Mouse (Mus musculus) kidney, adult 2 months (tissue): ENCODE data around the gene Pnma1. TPM values are rescaled to one million over a fixed set of nuclear protein-coding genes. Genes with fewer than 3 reads are reported as not detected.
"Not testable (repeated sequence)": the region's sequence is repeated elsewhere in the genome, so short reads cannot be mapped to it uniquely, and the experiment has no call there.

Experiments used
- DNase-seq: peaks from one replicate; pipeline ENCODE4 v3.0.0; 2021
- H3K27ac ChIP-seq: fragments of 200-500 bp; 2 replicates; pipeline ENCODE4 v1.5.1; 2012; ENCODE audit warnings: low read depth, low read length, control low read depth, inconsistent platforms; ENCODE audit not compliant: insufficient read depth
- H3K27me3 ChIP-seq: fragments of 200-500 bp; replicated peaks from 2 replicates; pipeline ENCODE4 v1.6.1; 2012; ENCODE audit warnings: mild to moderate bottlenecking, moderate library complexity, low read length, inconsistent platforms; ENCODE audit not compliant: control insufficient read depth, insufficient read depth
- H3K36me3 ChIP-seq: fragments of 200-500 bp; 2 replicates; pipeline ENCODE4 v1.6.1; 2012; ENCODE audit warnings: mild to moderate bottlenecking, moderate library complexity, low read length, inconsistent platforms; ENCODE audit not compliant: control insufficient read depth, insufficient read depth
- H3K4me1 ChIP-seq: fragments of 200-500 bp; 2 replicates; pipeline ENCODE4 v1.6.1; 2011; ENCODE audit warnings: low read length; ENCODE audit not compliant: control insufficient read depth, insufficient read depth
- H3K4me3 ChIP-seq: fragments of 200-500 bp; 2 replicates; pipeline ENCODE4 v1.5.1; 2011; ENCODE audit warnings: mild to moderate bottlenecking, low read depth, low read length, control low read depth; ENCODE audit not compliant: insufficient read depth
- CTCF ChIP-seq: fragments of 200-500 bp; conservative IDR thresholded peaks from 2 replicates; pipeline ENCODE4 v1.5.1; 2011; ENCODE audit warnings: low read depth, mild to moderate bottlenecking, control low read depth, low read length, moderate library complexity, mixed read lengths; ENCODE audit not compliant: insufficient read depth, insufficient read length
- POLR2A ChIP-seq: fragments of 200-500 bp; IDR thresholded peaks from one replicate; pipeline ENCODE4 v1.6.1; 2011; ENCODE audit warnings: low read depth, low read length, control low read depth
- WGBS: fragments of 180-500 bp; shearing (Covaris S2); methylation state at CpG from one replicate; pipeline ENCODE4 v1.1.7; 2018; 5-methylcytosine and 5-hydroxymethylcytosine counted together
- polyA plus RNA-seq: library from polyadenylated mRNA; depleted of rRNA; stranded (reverse); fragments of >200 nt; gene quantifications from 2 replicates; pipeline ENCODE4 v1.2.3, GENCODE M21; 2012

The Pnma1 gene
- polyA plus RNA-seq, 1 experiment = not detected

DNA sequence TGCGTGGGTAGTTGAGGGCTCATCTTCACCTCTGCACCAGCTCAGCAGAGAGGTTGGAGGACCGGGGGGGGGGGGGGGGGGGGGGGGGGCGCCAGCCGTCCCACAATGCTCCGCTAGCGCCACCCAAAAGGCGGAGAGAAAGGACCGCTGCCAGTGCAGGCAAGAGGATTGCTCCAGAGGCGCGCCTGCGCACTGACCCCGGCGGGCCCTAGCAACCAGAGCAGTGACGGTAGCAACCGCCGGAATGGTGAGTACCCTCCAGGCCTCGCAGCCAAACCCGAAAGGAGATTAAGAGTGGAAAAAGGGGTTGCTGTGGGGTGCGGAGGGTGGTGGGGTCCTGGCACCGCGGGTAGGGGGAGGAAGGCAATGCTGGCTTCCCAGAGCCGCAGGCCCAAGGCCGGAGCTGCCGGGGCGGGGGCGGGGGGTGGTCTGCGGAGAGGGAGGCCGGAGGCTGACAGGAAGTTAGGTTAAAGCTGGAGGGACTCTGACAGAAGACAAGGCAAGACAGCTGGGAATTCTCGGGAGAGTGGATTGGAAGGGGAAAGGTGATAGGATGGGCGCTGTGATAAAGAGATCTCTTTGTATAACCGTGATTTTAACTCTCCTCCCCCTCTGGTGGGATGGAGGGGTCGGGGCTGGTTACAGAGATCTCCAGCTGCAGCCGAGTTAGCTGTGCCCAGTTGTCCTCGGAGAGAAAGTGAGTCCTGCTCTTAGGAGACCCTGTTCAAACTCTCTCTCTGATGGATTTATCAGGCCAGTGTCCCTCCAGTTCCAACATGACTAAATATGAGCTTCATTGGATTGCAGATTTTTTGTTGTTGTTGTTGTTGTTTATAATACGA is 33.9 kb downstream of the Pnma1 start, which contains the start of gene Dnal1:
Gene Dnal1 (plus strand): TSS at position 214 of the 842 bp plus-strand sequence.
- Histone ChIP-seq H3K27me3 (no peaks in the 10 kb centered on the region), H3K36me3 (no peaks in the 10 kb centered on the region), H3K4me3 (peak within 1 kb of the TSS; percentile 96), H3K4me1 (peaks cover 6% of the 10 kb centered on the region; the same call in 1 of the 2 replicates), H3K27ac (peak within 1 kb of the TSS; percentile 9; the same call in 1 of the 2 replicates)
- TF ChIP-seq POLR2A (no peak), CTCF (no peak)
- 3% methylated on average over 32 of the region's 35 CpGs for WGBS
- peak; percentile 94 for DNase-seq

DNA sequence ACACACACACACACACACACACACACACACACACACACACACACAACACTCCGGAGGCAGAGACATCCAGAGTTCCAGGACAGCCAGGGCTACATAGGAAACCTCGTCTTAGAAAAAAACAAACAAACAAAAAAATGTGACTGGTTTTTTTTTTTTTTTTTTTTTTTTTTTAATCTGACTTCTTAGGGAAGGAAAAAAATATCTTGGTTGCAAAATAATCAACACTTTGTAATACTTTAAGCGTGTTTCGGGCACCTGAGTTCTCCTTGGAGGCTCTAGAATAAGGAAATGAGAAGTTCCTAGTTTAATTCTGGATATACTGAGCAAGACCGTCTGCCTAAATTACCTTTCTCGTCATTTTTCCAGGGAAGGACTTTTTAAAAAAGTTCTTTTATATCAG is 34.6 kb downstream of the Pnma1 start:
- 27% methylated on average over 6 of the region's 6 CpGs for WGBS
- H3K4me3 ChIP-seq = no peak overlapping the region
- TF ChIP-seq CTCF = no peak
- TF ChIP-seq POLR2A = no peak
- no peaks in the 10 kb centered on the region for H3K27me3 ChIP-seq
- H3K4me1 ChIP-seq = peaks cover 6% of the 10 kb centered on the region; the same call in 1 of the 2 replicates
- H3K36me3 ChIP-seq = no peaks in the 10 kb centered on the region
- no peak for DNase-seq
- no peak overlapping the region for H3K27ac ChIP-seq

DNA sequence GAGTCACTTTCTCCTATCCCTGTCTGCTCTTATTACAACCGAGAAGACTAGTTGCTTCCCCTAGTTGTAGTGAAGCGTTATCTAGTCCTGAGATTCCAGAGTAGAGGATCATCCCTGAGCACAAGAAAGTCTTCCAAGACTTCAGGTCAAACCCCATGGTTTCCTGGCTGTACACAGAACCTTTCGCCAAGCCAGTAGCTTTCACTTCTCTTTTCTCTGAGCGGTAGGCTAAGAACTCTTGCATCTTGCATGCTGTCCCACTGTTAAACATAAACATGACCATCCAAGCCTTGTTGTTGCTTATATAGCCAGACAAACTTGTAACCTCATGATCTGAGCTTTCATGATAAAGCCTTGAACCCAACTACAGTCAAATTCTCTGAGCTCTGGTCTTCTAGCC is 37.5 kb downstream of the Pnma1 start:
- H3K4me1 ChIP-seq = peaks cover 6% of the 10 kb centered on the region; the same call in 1 of the 2 replicates
- WGBS = 92% methylated on average over 4 of the region's 4 CpGs
- H3K27me3 ChIP-seq = no peaks in the 10 kb centered on the region
- TF ChIP-seq CTCF (no peak), POLR2A (no peak)
- H3K27ac ChIP-seq = no peak overlapping the region
- no peak for DNase-seq
- H3K36me3 ChIP-seq = no peaks in the 10 kb centered on the region
- H3K4me3 ChIP-seq = no peak overlapping the region

DNA sequence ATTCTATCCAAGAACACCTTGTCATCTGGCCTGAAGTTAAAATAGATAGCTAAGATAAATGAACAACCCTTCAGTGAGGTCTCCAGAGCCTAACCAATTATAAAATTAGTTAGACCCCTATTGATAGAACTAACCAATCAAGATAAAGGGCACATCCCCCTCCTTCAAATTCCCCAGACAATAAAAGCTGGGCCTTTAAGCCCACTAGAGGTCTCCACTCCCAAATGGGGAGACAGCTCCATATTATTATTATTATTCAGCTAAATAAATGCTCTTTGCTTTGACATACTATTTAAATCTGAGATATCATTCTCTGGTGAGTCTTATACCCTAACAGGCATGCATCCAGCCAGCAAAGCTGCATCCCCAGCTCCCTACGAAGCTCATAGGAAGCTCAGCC is 38.4 kb downstream of the Pnma1 start:
- no peak overlapping the region for H3K27ac ChIP-seq

DNA sequence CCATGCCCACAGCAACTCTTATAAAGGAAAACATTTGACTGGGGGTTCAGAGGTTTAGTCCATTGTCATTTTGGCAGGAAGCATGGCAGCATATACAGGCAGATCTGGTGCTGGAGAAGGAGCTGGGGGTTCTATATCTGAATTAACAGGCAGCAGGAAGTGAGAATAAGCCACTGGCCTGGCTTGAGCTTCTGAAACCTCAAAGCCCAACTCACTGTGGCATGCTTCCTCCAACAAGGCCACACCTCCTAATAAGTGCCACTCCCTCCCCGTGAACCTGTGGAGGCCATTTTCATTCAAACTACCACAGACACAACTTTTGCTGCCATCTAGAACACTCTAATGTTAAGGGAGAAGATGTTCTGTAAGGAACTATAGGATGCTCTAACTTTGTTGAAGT is 40.6 kb downstream of the Pnma1 start:
- Histone ChIP-seq H3K36me3 (no peaks in the 10 kb centered on the region), H3K27ac (no peak overlapping the region), H3K27me3 (no peaks in the 10 kb centered on the region), H3K4me3 (no peak overlapping the region), H3K4me1 (no peaks in the 10 kb centered on the region)
- TF ChIP-seq POLR2A = no peak
- no peak for TF ChIP-seq CTCF
- DNase-seq = no peak
- 72% methylated on average over 1 of the region's 1 CpGs for WGBS

More for the DNA sequence above, 38.4 kb downstream of the Pnma1 start:
- no peaks in the 10 kb centered on the region for H3K36me3 ChIP-seq
- peaks cover 2% of the 10 kb centered on the region; the same call in 1 of the 2 replicates for H3K4me1 ChIP-seq
- no peak overlapping the region for H3K4me3 ChIP-seq
- DNase-seq = no peak
- no peaks in the 10 kb centered on the region for H3K27me3 ChIP-seq
- no peak for TF ChIP-seq POLR2A
- TF ChIP-seq CTCF = no peak
- WGBS = 75% methylated on average over 1 of the region's 1 CpGs

DNA sequence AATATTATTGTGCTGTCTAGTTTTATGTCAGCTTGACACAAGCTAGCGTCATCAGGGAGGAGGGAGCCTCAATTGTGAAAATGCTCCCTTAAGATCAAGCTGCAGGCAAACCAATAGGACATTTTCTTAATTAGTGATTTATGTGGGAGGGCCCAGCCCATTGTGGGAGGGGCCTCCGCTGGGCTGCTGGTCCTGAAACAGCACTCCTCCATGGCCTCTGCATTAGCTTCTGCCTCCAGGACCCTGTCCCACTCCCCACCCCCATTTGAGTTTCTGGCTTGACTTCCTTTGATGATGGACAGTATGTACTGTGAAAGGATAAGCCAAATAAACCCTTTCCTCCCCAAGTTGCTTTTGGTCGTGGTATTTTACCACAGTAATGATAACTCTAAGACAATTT is 41.3 kb downstream of the Pnma1 start:
- TF ChIP-seq CTCF = no peak
- no peak for TF ChIP-seq POLR2A
- no peaks in the 10 kb centered on the region for H3K27me3 ChIP-seq
- no peak for DNase-seq

DNA sequence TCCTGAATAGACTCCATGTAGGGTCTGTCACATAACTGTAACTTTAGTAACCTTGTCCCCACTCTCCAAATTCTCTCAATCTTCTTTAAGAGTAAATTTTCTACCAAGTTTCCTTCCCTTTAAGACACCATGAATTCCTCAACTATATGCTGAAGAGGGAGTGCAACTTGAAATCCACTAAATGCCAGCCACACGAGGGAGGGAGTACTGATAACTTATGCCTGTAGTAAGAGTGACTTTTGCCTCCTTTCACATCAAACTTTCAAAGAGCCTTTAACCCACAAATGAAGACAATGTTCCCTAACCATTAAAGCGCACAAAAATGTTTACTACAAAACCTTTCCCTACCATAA is 46.8 kb downstream of the Pnma1 start:
- H3K27ac ChIP-seq = no peak overlapping the region; the same call in 1 of the 2 replicates
- no peaks in the 10 kb centered on the region for H3K36me3 ChIP-seq
- TF ChIP-seq POLR2A (no peak), CTCF (no peak)
- H3K4me1 ChIP-seq = no peaks in the 10 kb centered on the region; the same call in 1 of the 2 replicates
- no peak for DNase-seq
- no peaks in the 10 kb centered on the region for H3K27me3 ChIP-seq
- peak overlapping the region; percentile 45 for H3K4me3 ChIP-seq
- 57% methylated on average over 2 of the region's 2 CpGs for WGBS

More for the DNA sequence above, 41.3 kb downstream of the Pnma1 start:
- no peaks in the 10 kb centered on the region for H3K4me1 ChIP-seq
- no peak overlapping the region for H3K4me3 ChIP-seq
- no peaks in the 10 kb centered on the region for H3K36me3 ChIP-seq
- H3K27ac ChIP-seq = no peak overlapping the region
- WGBS = 74% methylated on average over 3 of the region's 3 CpGs

DNA sequence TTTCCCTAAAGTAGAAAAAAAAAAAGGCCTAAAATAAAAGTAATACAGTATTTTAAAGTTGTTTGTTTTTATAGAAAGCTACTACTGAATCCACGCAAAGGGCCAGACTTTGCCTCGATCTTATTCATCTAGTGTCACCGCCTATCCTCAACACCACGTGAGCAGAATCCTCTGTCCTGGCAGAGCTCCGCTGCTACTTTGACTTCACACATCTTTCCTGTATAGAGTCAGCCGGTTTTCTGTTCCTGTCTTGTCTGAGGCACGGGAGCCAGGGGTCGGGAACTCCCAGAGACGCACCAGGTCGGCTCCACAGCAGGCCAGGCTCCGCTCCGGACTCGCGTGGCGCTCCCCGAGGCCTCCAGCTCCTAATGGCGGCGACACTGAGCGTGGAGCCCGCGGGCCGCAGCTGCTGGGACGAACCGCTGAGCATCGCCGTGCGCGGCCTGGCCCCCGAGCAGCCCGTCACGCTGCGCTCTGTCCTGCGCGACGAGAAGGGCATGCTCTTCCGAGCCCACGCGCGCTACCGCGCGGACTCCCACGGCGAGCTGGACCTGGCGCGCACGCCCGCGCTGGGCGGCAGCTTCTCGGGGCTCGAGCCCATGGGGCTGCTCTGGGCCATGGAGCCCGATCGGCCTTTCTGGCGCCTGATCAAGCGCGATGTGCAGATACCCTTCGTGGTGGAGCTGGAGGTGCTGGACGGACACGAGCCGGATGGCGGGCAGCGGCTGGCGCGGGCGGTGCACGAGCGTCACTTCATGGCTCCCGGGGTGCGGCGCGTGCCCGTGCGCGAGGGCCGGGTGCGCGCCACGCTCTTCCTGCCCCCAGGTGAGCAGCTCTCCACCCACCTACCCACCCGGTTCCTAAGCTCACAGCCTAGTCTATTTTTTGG is 47.4 kb downstream of the Pnma1 start, which contains the start of gene Acot6:
Gene Acot6 (plus strand): TSS at position 51 of the 889 bp plus-strand sequence.
- H3K4me1 ChIP-seq, H3K36me3 ChIP-seq, H3K27ac ChIP-seq, H3K27me3 ChIP-seq: not testable (repeated sequence)
- peak within 1 kb of the TSS; percentile 45 for H3K4me3 ChIP-seq
- peak; percentile 68 for DNase-seq
- 1% methylated on average over 80 of the region's 80 CpGs for WGBS
